Mouse (Mus musculus): ENCODE data around the gene Armh2. TPM values are rescaled to one million over a fixed set of nuclear protein-coding genes. Genes with fewer than 3 reads are reported as not detected.

Gene Armh2
- polyA plus RNA-seq, 1 experiment from 2014 or later = not detected

GRCm38 (mm10) chr13:24721502-24721901, 19.5 kb upstream of the Armh2 start:
- Histone ChIP-seq H3K9ac (no peak overlapping the region), H3K27me3 (no peaks in the 10 kb centered on the region), H3K4me3 (no peak overlapping the region), H3K4me1 (peaks cover 7% of the 10 kb centered on the region), H3K36me3 (ENCODE audit: poor library complexity, severe bottlenecking) (peaks cover 36% of the 10 kb centered on the region), H3K9me3 (replicated peaks) (no peaks in the 10 kb centered on the region), H3K4me2 (no peak overlapping the region), H3K27ac (no peak overlapping the region)
- WGBS = 84% methylated on average over 10 of the region's 10 CpGs
- ATAC-seq = no peak

GRCm38 (mm10) chr13:24723699-24724394, 17.2 kb upstream of the Armh2 start:
- Histone ChIP-seq H3K27me3 (no peaks in the 10 kb centered on the region), H3K9me3 (replicated peaks) (no peaks in the 10 kb centered on the region), H3K36me3 (ENCODE audit: poor library complexity, severe bottlenecking) (peaks cover 21% of the 10 kb centered on the region; the same call in 1 of the 2 replicates), H3K9ac (no peak overlapping the region), H3K4me3 (no peak overlapping the region), H3K27ac (no peak overlapping the region), H3K4me2 (no peak overlapping the region), H3K4me1 (peaks cover 7% of the 10 kb centered on the region)
- ATAC-seq = no peak
- WGBS = 47% methylated on average over 8 of the region's 8 CpGs

GRCm38 (mm10) chr13:24724395-24724759, 16.7 kb upstream of the Armh2 start:
- H3K4me3 ChIP-seq = no peak overlapping the region
- no peaks in the 10 kb centered on the region for H3K27me3 ChIP-seq
- ATAC-seq = no peak
- no peak overlapping the region for H3K9ac ChIP-seq
- H3K9me3 ChIP-seq (replicated peaks) = no peaks in the 10 kb centered on the region
- peak overlapping the region; percentile 16 for H3K4me2 ChIP-seq
- H3K4me1 ChIP-seq = peaks cover 7% of the 10 kb centered on the region
- peaks cover 21% of the 10 kb centered on the region; the same call in 1 of the 2 replicates for H3K36me3 ChIP-seq (ENCODE audit: poor library complexity, severe bottlenecking)
- H3K27ac ChIP-seq = no peak overlapping the region
- WGBS = 59% methylated on average over 4 of the region's 4 CpGs

DNA sequence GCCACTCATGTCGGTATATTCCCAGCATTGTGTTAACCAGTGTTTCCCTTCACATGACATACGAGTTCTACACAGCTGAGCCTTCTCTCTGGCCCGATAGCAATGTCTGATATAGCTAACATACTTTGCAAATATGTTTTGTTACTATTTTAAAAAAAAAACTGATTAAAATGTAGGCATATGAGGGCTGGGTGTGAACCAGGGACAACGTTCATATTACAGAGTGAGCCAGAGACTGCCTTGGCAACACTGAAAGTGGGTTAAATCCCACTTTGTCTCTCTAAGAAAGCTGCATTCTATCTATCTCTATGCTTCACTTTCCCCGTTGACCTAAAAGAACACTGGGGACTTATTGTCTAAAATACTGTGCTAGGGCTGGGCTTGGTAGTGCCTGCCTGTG, 11.9 kb upstream of the Armh2 start:
- no peak overlapping the region for H3K27ac ChIP-seq
- H3K9me3 ChIP-seq (replicated peaks) = no peaks in the 10 kb centered on the region
- no peak for ATAC-seq
- peaks cover 8% of the 10 kb centered on the region; the same call in 1 of the 2 replicates for H3K36me3 ChIP-seq (ENCODE audit: poor library complexity, severe bottlenecking)
- H3K27me3 ChIP-seq = no peaks in the 10 kb centered on the region
- no peak overlapping the region for H3K9ac ChIP-seq
- no peak overlapping the region for H3K4me2 ChIP-seq
- H3K4me3 ChIP-seq = no peak overlapping the region
- peaks cover 4% of the 10 kb centered on the region for H3K4me1 ChIP-seq
- WGBS = 89% methylated on average over 5 of the region's 5 CpGs

GRCm38 (mm10) chr13:24734502-24734901, 6.5 kb upstream of the Armh2 start:
- H3K27me3 ChIP-seq = no peaks in the 10 kb centered on the region
- H3K36me3 ChIP-seq (ENCODE audit: poor library complexity, severe bottlenecking) = no peaks in the 10 kb centered on the region
- 71% methylated on average over 5 of the region's 5 CpGs for WGBS
- H3K9ac ChIP-seq = no peak overlapping the region
- H3K4me3 ChIP-seq = no peak overlapping the region
- peaks cover 6% of the 10 kb centered on the region; the same call in 1 of the 2 replicates for H3K4me1 ChIP-seq
- H3K4me2 ChIP-seq = no peak overlapping the region
- H3K27ac ChIP-seq = no peak overlapping the region
- no peaks in the 10 kb centered on the region for H3K9me3 ChIP-seq (replicated peaks)
- ATAC-seq = no peak

DNA sequence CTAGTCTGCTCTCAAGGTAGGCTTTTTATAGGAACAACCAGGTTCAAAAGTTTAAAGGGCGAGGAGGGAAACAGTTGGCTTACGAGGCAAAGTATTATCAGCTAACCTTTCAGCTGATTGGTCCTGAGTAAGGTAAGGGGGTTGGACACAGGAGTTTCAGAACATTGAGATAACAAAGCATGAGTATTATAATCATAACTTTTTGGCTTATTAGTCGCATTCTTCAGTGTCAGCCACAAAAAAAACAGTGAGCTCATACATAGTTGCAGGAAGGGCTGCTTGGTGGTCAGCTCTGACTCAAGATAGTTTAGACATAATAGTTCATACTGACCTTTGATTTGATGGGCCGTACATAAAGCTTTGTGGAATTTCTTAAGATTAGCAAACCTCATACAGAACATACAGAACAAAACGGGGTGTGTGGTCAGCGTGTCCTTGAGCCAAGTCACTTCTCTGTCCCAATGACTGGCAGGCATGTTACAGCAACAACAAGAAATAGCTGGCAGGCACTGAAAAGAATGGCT, 5.4 kb upstream of the Armh2 start:
- no peak overlapping the region for H3K9ac ChIP-seq
- no peaks in the 10 kb centered on the region for H3K36me3 ChIP-seq (ENCODE audit: poor library complexity, severe bottlenecking)
- 66% methylated on average over 6 of the region's 6 CpGs for WGBS
- H3K27me3 ChIP-seq = no peaks in the 10 kb centered on the region
- H3K4me3 ChIP-seq = no peak overlapping the region
- no peak for ATAC-seq
- peaks cover 6% of the 10 kb centered on the region; the same call in 1 of the 2 replicates for H3K4me1 ChIP-seq
- H3K9me3 ChIP-seq (replicated peaks) = no peaks in the 10 kb centered on the region
- no peak overlapping the region for H3K27ac ChIP-seq
- no peak overlapping the region for H3K4me2 ChIP-seq

- Histone ChIP-seq H3K27me3 (no peaks in the 10 kb centered on the region), H3K4me1 (no peaks in the 10 kb centered on the region), H3K4me2 (no peak overlapping the region), H3K4me3 (no peak overlapping the region), H3K27ac (no peak overlapping the region), H3K9ac (no peak overlapping the region), H3K9me3 (replicated peaks) (no peaks in the 10 kb centered on the region), H3K36me3 (ENCODE audit: poor library complexity, severe bottlenecking) (peaks cover 30% of the 10 kb centered on the region)
- ATAC-seq = no peak
- WGBS = 89% methylated on average over 3 of the region's 3 CpGs
These were observed 6.8 kb downstream of the Armh2 start for GRCm38 (mm10) chr13:24747823-24748222.

GRCm38 (mm10) chr13:24750807-24751206, 9.8 kb downstream of the Armh2 start:
- Histone ChIP-seq H3K9me3 (replicated peaks) (no peaks in the 10 kb centered on the region), H3K27ac (no peak overlapping the region), H3K36me3 (ENCODE audit: poor library complexity, severe bottlenecking) (peaks cover 50% of the 10 kb centered on the region), H3K4me2 (no peak overlapping the region), H3K27me3 (no peaks in the 10 kb centered on the region), H3K4me1 (no peaks in the 10 kb centered on the region), H3K9ac (no peak overlapping the region), H3K4me3 (no peak overlapping the region)
- WGBS = 95% methylated on average over 8 of the region's 8 CpGs
- no peak for ATAC-seq

- no peak overlapping the region for H3K9ac ChIP-seq
- 92% methylated on average over 8 of the region's 8 CpGs for WGBS
- H3K4me2 ChIP-seq = no peak overlapping the region
- H3K9me3 ChIP-seq (replicated peaks) = no peaks in the 10 kb centered on the region
- H3K36me3 ChIP-seq (ENCODE audit: poor library complexity, severe bottlenecking) = peaks cover 56% of the 10 kb centered on the region
- no peak for ATAC-seq
- H3K4me1 ChIP-seq = no peaks in the 10 kb centered on the region
- H3K27me3 ChIP-seq = no peaks in the 10 kb centered on the region
- no peak overlapping the region for H3K4me3 ChIP-seq
- no peak overlapping the region for H3K27ac ChIP-seq
These were observed 10.4 kb downstream of the Armh2 start for GRCm38 (mm10) chr13:24751396-24751795.

- H3K27me3 ChIP-seq = no peaks in the 10 kb centered on the region
- WGBS = 98% methylated on average over 3 of the region's 3 CpGs
- ATAC-seq = no peak
These were observed 15.7 kb downstream of the Armh2 start for GRCm38 (mm10) chr13:24756756-24757155.

GRCm38 (mm10) chr13:24757820-24758564, 17.0 kb downstream of the Armh2 start:
- H3K4me1 ChIP-seq = peaks cover 15% of the 10 kb centered on the region; the same call in 1 of the 2 replicates
- no peaks in the 10 kb centered on the region for H3K27me3 ChIP-seq
- WGBS = 91% methylated on average over 12 of the region's 12 CpGs
- H3K4me3 ChIP-seq = no peak overlapping the region
- no peak overlapping the region for H3K4me2 ChIP-seq
- no peak overlapping the region for H3K9ac ChIP-seq
- peaks cover 37% of the 10 kb centered on the region for H3K36me3 ChIP-seq (ENCODE audit: poor library complexity, severe bottlenecking)
- ATAC-seq = no peak
- no peak overlapping the region for H3K27ac ChIP-seq
- H3K9me3 ChIP-seq (replicated peaks) = no peaks in the 10 kb centered on the region

More at GRCm38 (mm10) chr13:24756756-24757155, 15.7 kb downstream of the Armh2 start:
- Histone ChIP-seq H3K27ac (no peak overlapping the region), H3K4me2 (no peak overlapping the region), H3K4me1 (peaks cover 10% of the 10 kb centered on the region; the same call in 1 of the 2 replicates), H3K9me3 (replicated peaks) (no peaks in the 10 kb centered on the region), H3K4me3 (no peak overlapping the region), H3K36me3 (ENCODE audit: poor library complexity, severe bottlenecking) (peaks cover 45% of the 10 kb centered on the region), H3K9ac (no peak overlapping the region)

GRCm38 (mm10) chr13:24759451-24759850, 18.4 kb downstream of the Armh2 start:
- ATAC-seq = no peak
- no peak overlapping the region for H3K27ac ChIP-seq
- H3K27me3 ChIP-seq = no peaks in the 10 kb centered on the region
- H3K4me2 ChIP-seq = no peak overlapping the region
- peaks cover 15% of the 10 kb centered on the region; the same call in 1 of the 2 replicates for H3K4me1 ChIP-seq
- peaks cover 31% of the 10 kb centered on the region for H3K36me3 ChIP-seq (ENCODE audit: poor library complexity, severe bottlenecking)
- H3K4me3 ChIP-seq = no peak overlapping the region
- 91% methylated on average over 10 of the region's 10 CpGs for WGBS
- no peaks in the 10 kb centered on the region for H3K9me3 ChIP-seq (replicated peaks)
- no peak overlapping the region for H3K9ac ChIP-seq

Measured in forebrain, embryonic 13.5 days (tissue).